Mouse (Mus musculus) midbrain, embryonic 15.5 days (tissue): ENCODE data around the gene Tmem256. TPM values are rescaled to one million over a fixed set of nuclear protein-coding genes. Genes with fewer than 3 reads are reported as not detected.
"Not testable (repeated sequence)": the region's sequence is repeated elsewhere in the genome, so short reads cannot be mapped to it uniquely, and the experiment has no call there.

Experiments
- ATAC-seq: fragments of 200-750 bp; cut with Nextera tagmentation; replicated peaks from 2 replicates; pipeline ENCODE4 v1.8.0; 2017; ENCODE audit warnings: moderate TSS enrichment
- H3K27ac ChIP-seq: fragments of 300-500 bp; sonication (generic); 2 replicates; pipeline ENCODE4 v1.5.1; 2015; ENCODE audit warnings: mild to moderate bottlenecking, inconsistent platforms
- H3K27me3 ChIP-seq: fragments of 300-500 bp; sonication (generic); replicated peaks from 2 replicates; pipeline ENCODE4 v1.6.1; 2015; ENCODE audit warnings: inconsistent platforms
- H3K36me3 ChIP-seq: fragments of 300-500 bp; sonication (generic); replicated peaks from 2 replicates; pipeline ENCODE4 v1.6.1; 2015; ENCODE audit warnings: inconsistent platforms
- H3K4me1 ChIP-seq: fragments of 300-500 bp; sonication (generic); 2 replicates; pipeline ENCODE4 v1.6.1; 2015; ENCODE audit warnings: inconsistent platforms
- H3K4me2 ChIP-seq: fragments of 300-500 bp; sonication (generic); 2 replicates; pipeline ENCODE4 v1.6.1; 2015; ENCODE audit warnings: inconsistent platforms, mild to moderate bottlenecking, moderate library complexity
- H3K4me3 ChIP-seq: fragments of 300-500 bp; sonication (generic); 2 replicates; pipeline ENCODE4 v1.5.1; 2015; ENCODE audit warnings: mild to moderate bottlenecking, inconsistent platforms
- H3K9ac ChIP-seq: fragments of 300-500 bp; sonication (generic); 2 replicates; pipeline ENCODE4 v1.6.1; 2015; ENCODE audit warnings: mild to moderate bottlenecking, inconsistent platforms
- H3K9me3 ChIP-seq: fragments of 300-500 bp; sonication (generic); 2 replicates; pipeline ENCODE4 v1.6.1; 2016; ENCODE audit warnings: inconsistent platforms
- WGBS: fragments of 180-500 bp; shearing (Covaris S2); methylation state at CpG from one replicate; pipeline ENCODE4 v1.1.7; 2015; ENCODE audit warnings: mixed read lengths; 5-methylcytosine and 5-hydroxymethylcytosine counted together
- polyA plus RNA-seq: library from polyadenylated mRNA; unstranded; fragments of >200 nt; fragmentation: Nextera tagmentation; extraction: Ambion mirVana; gene quantifications from 2 replicates; pipeline ENCODE4 v1.2.1, GENCODE M21; 2015

Tmem256 gene
- polyA plus RNA-seq, 1 experiment from 2014 or later = 320 TPM

DNA sequence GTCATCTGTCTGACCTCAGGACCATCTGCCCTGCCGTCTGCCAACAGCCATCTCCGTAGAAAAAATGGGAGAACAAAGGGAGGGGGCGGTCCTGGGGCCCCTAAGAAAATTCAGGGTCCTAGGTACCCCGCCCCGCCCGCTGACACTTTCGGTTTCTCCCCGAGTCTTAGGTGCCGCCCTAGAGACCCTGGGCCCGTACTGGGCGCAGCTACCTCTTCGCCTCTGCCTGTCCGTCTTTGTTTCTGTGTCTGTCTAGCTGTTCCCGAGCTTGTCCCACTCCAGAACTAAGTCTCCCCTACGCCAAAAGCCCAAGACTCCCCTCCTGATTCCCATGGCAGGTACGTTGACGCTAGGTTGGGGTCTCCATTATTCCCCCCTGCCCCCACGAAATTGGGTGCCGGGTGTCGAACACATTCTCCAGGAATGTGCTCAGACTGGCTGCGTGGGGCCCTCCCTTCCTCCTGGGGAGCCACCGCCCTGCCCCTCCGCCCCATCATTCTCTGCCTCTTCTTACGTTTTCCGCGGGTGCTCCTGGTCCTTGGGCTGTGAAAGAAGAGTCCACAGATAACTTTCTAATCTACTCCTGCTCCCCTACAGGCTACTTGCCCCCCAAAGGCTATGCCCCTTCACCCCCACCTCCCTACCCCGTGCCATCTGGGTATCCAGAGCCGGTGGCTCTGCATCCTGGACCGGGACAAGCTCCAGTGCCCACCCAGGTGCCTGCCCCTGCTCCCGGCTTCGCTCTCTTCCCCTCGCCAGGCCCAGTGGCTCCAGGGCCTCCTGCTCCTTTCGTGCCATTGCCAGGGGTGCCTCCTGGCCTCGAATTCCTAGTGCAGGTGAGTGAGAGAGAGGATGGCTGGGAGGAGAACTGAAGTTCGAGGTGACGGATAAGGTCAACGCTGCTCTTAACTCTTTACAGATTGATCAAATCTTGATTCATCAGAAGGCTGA, 8.7 kb downstream of the Tmem256 start:
- H3K27me3 ChIP-seq = no peaks in the 10 kb centered on the region
- H3K4me1 ChIP-seq = peaks cover 29% of the 10 kb centered on the region
- peaks cover 13% of the 10 kb centered on the region; the same call in 1 of the 2 replicates for H3K36me3 ChIP-seq
- peak overlapping the region; percentile 92 for H3K4me2 ChIP-seq
- WGBS = 13% methylated on average over 37 of the region's 37 CpGs
- H3K9me3 ChIP-seq = no peaks in the 10 kb centered on the region
- ATAC-seq = peak; percentile 68
- peak overlapping the region; percentile 81 for H3K4me3 ChIP-seq
- H3K9ac ChIP-seq = peak overlapping the region; percentile 95
- H3K27ac ChIP-seq = peak overlapping the region; percentile 97

- peak overlapping the region; percentile 81; the same call in 1 of the 2 replicates for H3K4me3 ChIP-seq
- H3K9ac ChIP-seq = no peak overlapping the region
Measured at GRCm38 (mm10) chr11:69848021-69848420, 9.7 kb downstream of the Tmem256 start.

DNA sequence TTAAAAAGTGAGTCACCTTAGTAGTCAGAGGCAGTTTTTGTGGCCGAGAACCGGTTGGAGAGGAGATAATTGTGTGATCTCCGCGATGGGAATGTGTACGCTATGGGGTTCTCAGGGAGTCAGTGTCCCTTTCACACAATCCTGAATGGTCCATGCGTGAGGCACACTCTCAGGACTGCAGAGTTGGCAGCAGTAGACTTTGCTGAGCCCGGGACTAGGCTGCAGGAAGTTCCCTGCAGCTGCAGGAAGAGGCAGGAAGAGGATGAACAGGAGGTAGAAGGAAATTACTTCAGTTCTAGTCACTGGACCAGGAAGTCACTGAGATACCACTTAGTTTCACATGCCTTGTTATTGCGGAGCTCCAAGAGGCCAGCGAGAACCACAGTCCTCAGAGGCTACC, 10.8 kb downstream of the Tmem256 start:
- WGBS = 93% methylated on average over 9 of the region's 9 CpGs
- H3K27me3 ChIP-seq = no peaks in the 10 kb centered on the region
- H3K4me2 ChIP-seq = no peak overlapping the region
- no peak for ATAC-seq
- H3K9ac ChIP-seq = no peak overlapping the region
- no peak overlapping the region for H3K4me3 ChIP-seq
- H3K27ac ChIP-seq = no peak overlapping the region
- peaks cover 13% of the 10 kb centered on the region; the same call in 1 of the 2 replicates for H3K36me3 ChIP-seq
- H3K9me3 ChIP-seq = no peaks in the 10 kb centered on the region
- H3K4me1 ChIP-seq = peaks cover 29% of the 10 kb centered on the region

More at GRCm38 (mm10) chr11:69848021-69848420, 9.7 kb downstream of the Tmem256 start:
- WGBS = 98% methylated on average over 6 of the region's 6 CpGs
- ATAC-seq = no peak
- H3K4me1 ChIP-seq = peaks cover 29% of the 10 kb centered on the region
- H3K27ac ChIP-seq = no peak overlapping the region
- H3K36me3 ChIP-seq = peaks cover 13% of the 10 kb centered on the region; the same call in 1 of the 2 replicates
- H3K4me2 ChIP-seq = peak overlapping the region; percentile 92
- no peaks in the 10 kb centered on the region for H3K27me3 ChIP-seq
- H3K9me3 ChIP-seq = no peaks in the 10 kb centered on the region

DNA sequence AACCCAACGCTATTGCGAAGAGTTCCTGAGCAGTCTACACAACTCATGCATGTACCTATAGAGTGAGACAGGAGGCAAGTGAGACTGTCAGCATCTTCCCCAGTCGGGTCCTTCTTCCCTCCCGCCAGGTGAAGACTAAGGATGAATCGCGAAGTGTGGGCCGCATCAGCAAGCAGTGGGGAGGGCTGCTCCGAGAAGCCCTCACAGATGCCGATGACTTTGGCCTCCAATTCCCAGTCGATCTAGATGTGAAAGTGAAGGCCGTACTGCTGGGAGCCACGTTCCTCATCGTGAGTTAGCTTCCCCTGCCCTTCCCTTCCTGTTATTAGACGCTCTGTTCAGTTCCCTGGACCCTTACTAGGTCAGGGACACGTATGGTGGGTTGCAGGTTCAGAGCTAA, 11.6 kb downstream of the Tmem256 start:
- ATAC-seq = no peak
- Histone ChIP-seq H3K27me3 (no peaks in the 10 kb centered on the region), H3K27ac (no peak overlapping the region), H3K4me2 (no peak overlapping the region), H3K9me3 (no peaks in the 10 kb centered on the region), H3K36me3 (peaks cover 13% of the 10 kb centered on the region; the same call in 1 of the 2 replicates), H3K9ac (no peak overlapping the region), H3K4me3 (no peak overlapping the region), H3K4me1 (peaks cover 29% of the 10 kb centered on the region)
- 94% methylated on average over 15 of the region's 15 CpGs for WGBS

- no peak overlapping the region for H3K4me2 ChIP-seq
- H3K9ac ChIP-seq = no peak overlapping the region
- H3K4me1 ChIP-seq = peaks cover 23% of the 10 kb centered on the region
- no peak for ATAC-seq
- H3K27me3 ChIP-seq = no peaks in the 10 kb centered on the region
- 73% methylated on average over 8 of the region's 8 CpGs for WGBS
- no peaks in the 10 kb centered on the region for H3K9me3 ChIP-seq
- no peak overlapping the region for H3K4me3 ChIP-seq
- no peak overlapping the region for H3K27ac ChIP-seq
- H3K36me3 ChIP-seq = peaks cover 13% of the 10 kb centered on the region; the same call in 1 of the 2 replicates
Measured at GRCm38 (mm10) chr11:69850754-69851153, 12.4 kb downstream of the Tmem256 start.

DNA sequence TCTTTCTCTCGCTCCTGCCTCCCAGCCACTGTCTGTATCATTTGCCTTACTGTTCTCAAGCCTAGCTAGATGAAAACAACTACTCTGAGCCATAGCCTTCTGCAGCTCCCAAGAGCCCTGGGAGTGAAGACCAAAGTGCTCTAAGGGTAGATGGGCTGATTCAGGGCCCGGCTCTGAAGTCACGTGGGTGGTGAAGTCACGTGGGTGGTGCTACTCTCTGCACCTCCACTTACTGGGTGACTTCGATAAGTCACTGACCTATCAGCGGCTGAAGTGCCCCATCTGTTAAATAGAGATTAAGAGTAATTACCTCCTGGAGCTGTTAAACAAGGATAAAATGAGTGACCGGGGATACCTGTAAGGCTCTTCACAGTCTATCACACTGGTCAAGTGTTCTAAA, 15.7 kb downstream of the Tmem256 start:
- H3K27me3 ChIP-seq = peaks cover 8% of the 10 kb centered on the region; the same call in 1 of the 2 replicates
- no peaks in the 10 kb centered on the region for H3K9me3 ChIP-seq
- no peak for ATAC-seq
- peaks cover 13% of the 10 kb centered on the region; the same call in 1 of the 2 replicates for H3K36me3 ChIP-seq
- H3K27ac ChIP-seq = no peak overlapping the region
- H3K4me3 ChIP-seq = no peak overlapping the region
- H3K4me1 ChIP-seq = peaks cover 4% of the 10 kb centered on the region; the same call in 1 of the 2 replicates
- no peak overlapping the region for H3K9ac ChIP-seq
- WGBS = 71% methylated on average over 7 of the region's 7 CpGs
- H3K4me2 ChIP-seq = no peak overlapping the region

DNA sequence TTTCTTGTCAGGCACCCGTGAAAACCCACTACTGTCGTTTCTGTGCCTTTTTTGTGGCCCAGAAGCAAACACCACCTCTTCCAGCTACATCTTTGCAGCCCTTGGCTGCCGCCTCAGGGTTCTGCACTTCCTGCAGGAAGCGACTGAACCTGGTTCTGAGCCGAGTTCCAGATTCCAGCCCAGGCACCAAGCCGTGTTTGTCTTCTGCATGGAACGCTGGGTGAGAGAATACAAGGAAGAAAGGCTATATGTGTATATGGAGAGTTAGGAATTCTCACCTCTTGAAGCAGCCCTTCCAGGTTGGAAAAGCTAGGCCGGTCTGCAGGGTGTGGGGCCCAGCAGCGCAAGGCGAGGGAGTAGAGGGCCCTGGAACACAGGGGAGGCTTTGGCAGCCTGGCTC, 16.4 kb downstream of the Tmem256 start:
- 88% methylated on average over 10 of the region's 10 CpGs for WGBS
- no peak overlapping the region for H3K9ac ChIP-seq

GRCm38 (mm10) chr11:69855347-69855746, 17.0 kb downstream of the Tmem256 start:
- Histone ChIP-seq H3K4me1 (peaks cover 3% of the 10 kb centered on the region; the same call in 1 of the 2 replicates), H3K27me3 (peaks cover 12% of the 10 kb centered on the region; the same call in 1 of the 2 replicates), H3K9me3 (no peaks in the 10 kb centered on the region), H3K4me3 (no peak overlapping the region), H3K4me2 (no peak overlapping the region), H3K36me3 (peaks cover 12% of the 10 kb centered on the region; the same call in 1 of the 2 replicates), H3K27ac (no peak overlapping the region), H3K9ac (no peak overlapping the region)
- ATAC-seq = no peak
- WGBS = 15% methylated on average over 16 of the region's 16 CpGs

More for the DNA sequence above, 16.4 kb downstream of the Tmem256 start:
- H3K27me3 ChIP-seq = peaks cover 12% of the 10 kb centered on the region; the same call in 1 of the 2 replicates
- no peaks in the 10 kb centered on the region for H3K9me3 ChIP-seq
- no peak overlapping the region for H3K4me2 ChIP-seq
- H3K27ac ChIP-seq = no peak overlapping the region
- peaks cover 4% of the 10 kb centered on the region; the same call in 1 of the 2 replicates for H3K4me1 ChIP-seq
- no peak for ATAC-seq
- H3K36me3 ChIP-seq = peaks cover 13% of the 10 kb centered on the region; the same call in 1 of the 2 replicates
- no peak overlapping the region for H3K4me3 ChIP-seq

GRCm38 (mm10) chr11:69858113-69858998, 20.0 kb downstream of the Tmem256 start, which contains the start of gene Tnk1:
Gene Tnk1 (minus strand): TSS chr11:69858730.
- H3K9me3 ChIP-seq = no peaks in the 10 kb centered on the region
- no peak for ATAC-seq
- H3K27ac ChIP-seq = no peak within 1 kb of the TSS
- 22% methylated on average over 30 of the region's 30 CpGs for WGBS
- no peak within 1 kb of the TSS for H3K4me3 ChIP-seq
- no peak within 1 kb of the TSS for H3K9ac ChIP-seq
- H3K27me3 ChIP-seq = peaks cover 12% of the 10 kb centered on the region; the same call in 1 of the 2 replicates
- H3K4me1 ChIP-seq = no peaks in the 10 kb centered on the region; the same call in 1 of the 2 replicates
- H3K36me3 ChIP-seq = no peaks in the 10 kb centered on the region
- H3K4me2 ChIP-seq = no peak within 1 kb of the TSS

GRCm38 (mm10) chr11:69863729-69864128, 25.4 kb downstream of the Tmem256 start:
- not testable (repeated sequence) for H3K9me3 ChIP-seq, H3K27ac ChIP-seq, H3K36me3 ChIP-seq, H3K9ac ChIP-seq, H3K4me2 ChIP-seq, H3K27me3 ChIP-seq, H3K4me1 ChIP-seq, H3K4me3 ChIP-seq, ATAC-seq
- WGBS = 87% methylated on average over 3 of the region's 3 CpGs

DNA sequence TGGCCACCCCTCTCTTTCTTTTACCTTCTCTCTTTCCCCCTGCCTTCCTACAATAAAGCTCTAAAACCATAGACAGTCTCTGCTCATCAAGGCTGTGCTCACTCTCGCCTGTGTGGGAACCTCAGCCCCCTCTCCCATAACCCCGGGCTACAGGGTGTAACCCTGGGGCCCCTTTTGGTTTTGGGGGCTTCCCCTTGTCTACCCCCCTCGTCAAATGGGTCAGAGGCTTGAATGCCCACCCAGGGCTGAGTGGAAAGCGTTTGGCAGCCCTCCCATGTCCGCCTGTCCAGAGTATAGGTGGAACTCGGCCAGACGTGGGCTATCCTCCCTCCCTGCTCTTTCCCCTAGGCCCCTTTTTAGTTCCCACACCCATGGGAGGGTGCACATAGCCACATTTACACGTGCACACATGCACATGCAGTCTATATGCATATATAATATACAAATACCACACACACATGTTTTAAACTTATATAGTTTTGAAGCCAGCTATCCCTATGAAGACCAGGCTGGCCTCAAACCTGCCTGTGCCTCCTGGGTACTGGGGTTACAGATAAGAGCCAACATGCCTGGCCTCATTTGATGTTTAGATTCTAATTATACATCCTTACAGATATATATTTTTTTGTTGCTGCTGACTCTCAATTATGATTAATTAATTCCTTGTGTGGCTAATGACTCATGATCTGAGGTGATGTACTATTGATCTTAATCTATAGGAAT, 26.0 kb downstream of the Tmem256 start:
- ATAC-seq = no peak
- no peaks in the 10 kb centered on the region for H3K4me1 ChIP-seq
- no peak overlapping the region for H3K4me2 ChIP-seq
- WGBS = 53% methylated on average over 8 of the region's 8 CpGs
- no peak overlapping the region for H3K27ac ChIP-seq
- no peaks in the 10 kb centered on the region for H3K9me3 ChIP-seq
- no peak overlapping the region for H3K9ac ChIP-seq
- no peak overlapping the region for H3K4me3 ChIP-seq
- no peaks in the 10 kb centered on the region for H3K36me3 ChIP-seq
- H3K27me3 ChIP-seq = peaks cover 2% of the 10 kb centered on the region; the same call in 1 of the 2 replicates
